Mouse (Mus musculus) heart, embryonic 16.5 days (tissue): ENCODE measurements around the gene Itgb7. TPM values are rescaled to one million over a fixed set of nuclear protein-coding genes. Genes with fewer than 3 reads are reported as not detected.

ENCODE experiments used
- ATAC-seq: fragments of 200-750 bp; cut with Nextera tagmentation; replicated peaks from 2 replicates; pipeline ENCODE4 v1.8.0; 2017; ENCODE audit warnings: moderate number of reproducible peaks; ENCODE audit not compliant: insufficient read depth, low FRiP score; ENCODE audit errors: extremely low read depth
- H3K27ac ChIP-seq: fragments of 300-500 bp; sonication (generic); 2 replicates; pipeline ENCODE4 v1.5.1; 2014; ENCODE audit warnings: mild to moderate bottlenecking, low read length, control low read depth, moderate library complexity
- H3K27me3 ChIP-seq: fragments of 300-500 bp; sonication (generic); 2 replicates; pipeline ENCODE4 v1.6.1; 2014; ENCODE audit warnings: low read length, mixed read lengths; ENCODE audit not compliant: control insufficient read depth, insufficient read depth
- H3K36me3 ChIP-seq: fragments of 300-500 bp; sonication (generic); 2 replicates; pipeline ENCODE4 v1.6.1; 2014; ENCODE audit not compliant: control insufficient read depth, insufficient read depth
- H3K4me1 ChIP-seq: fragments of 300-500 bp; sonication (generic); 2 replicates; pipeline ENCODE4 v1.6.1; 2014; ENCODE audit warnings: low read length, mixed read lengths; ENCODE audit not compliant: control insufficient read depth, insufficient read depth
- H3K4me2 ChIP-seq: fragments of 300-500 bp; sonication (generic); 2 replicates; pipeline ENCODE4 v1.6.1; 2014; ENCODE audit warnings: low read depth, mild to moderate bottlenecking, control low read depth, low read length
- H3K4me3 ChIP-seq: fragments of 300-500 bp; sonication (generic); 2 replicates; pipeline ENCODE4 v1.5.1; 2014; ENCODE audit warnings: mild to moderate bottlenecking, control low read depth, low read length
- H3K9ac ChIP-seq: fragments of 300-500 bp; sonication (generic); 2 replicates; pipeline ENCODE4 v1.6.1; 2014; ENCODE audit warnings: low read length, control low read depth
- H3K9me3 ChIP-seq: fragments of 300-500 bp; sonication (generic); replicated peaks from 2 replicates; pipeline ENCODE4 v1.6.1; 2016; ENCODE audit warnings: low read length; ENCODE audit not compliant: control insufficient read depth
- WGBS: fragments of 180-500 bp; shearing (Covaris S2); extraction: QIAGEN DNeasy Blood & Tissue Kit; methylation state at CpG from one replicate; pipeline ENCODE4 v1.1.7; 2014; 5-methylcytosine and 5-hydroxymethylcytosine counted together
- polyA plus RNA-seq: library from polyadenylated mRNA; unstranded; fragments of >200 nt; fragmentation: Nextera tagmentation; extraction: Ambion mirVana; gene quantifications from 2 replicates; pipeline ENCODE4 v1.2.1, GENCODE M21; 2015

Itgb7 gene
- polyA plus RNA-seq, 1 experiment from 2014 or later = 6.9 TPM

DNA sequence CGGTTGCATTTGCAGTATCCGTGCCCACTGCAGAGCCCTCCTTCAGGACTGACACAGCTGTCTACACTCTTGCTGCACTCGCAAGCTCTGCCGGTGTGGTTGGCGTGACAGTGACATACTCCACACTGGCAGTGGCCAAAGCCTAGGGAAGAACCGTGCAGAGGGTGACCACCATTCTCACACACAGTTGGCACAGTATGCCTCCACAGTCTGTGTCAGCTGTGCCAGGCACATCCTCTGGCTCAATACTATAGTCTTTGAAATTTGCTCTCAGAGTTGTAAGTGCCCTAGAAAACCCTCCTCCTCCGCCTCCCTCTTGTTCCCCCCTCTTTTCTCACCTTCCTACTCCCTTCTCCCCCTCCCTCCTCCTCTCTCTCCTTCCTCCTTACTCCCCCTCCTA, 14.4 kb downstream of the Itgb7 start:
- no peak overlapping the region for H3K27ac ChIP-seq
- no peaks in the 10 kb centered on the region for H3K9me3 ChIP-seq
- no peaks in the 10 kb centered on the region for H3K4me1 ChIP-seq
- no peaks in the 10 kb centered on the region for H3K27me3 ChIP-seq
- no peak overlapping the region for H3K4me3 ChIP-seq
- H3K4me2 ChIP-seq = no peak overlapping the region
- H3K36me3 ChIP-seq = peaks cover 20% of the 10 kb centered on the region
- ATAC-seq = no peak; the same call in 1 of the 2 replicates
- H3K9ac ChIP-seq = no peak overlapping the region
- 66% methylated on average over 7 of the region's 7 CpGs for WGBS

DNA sequence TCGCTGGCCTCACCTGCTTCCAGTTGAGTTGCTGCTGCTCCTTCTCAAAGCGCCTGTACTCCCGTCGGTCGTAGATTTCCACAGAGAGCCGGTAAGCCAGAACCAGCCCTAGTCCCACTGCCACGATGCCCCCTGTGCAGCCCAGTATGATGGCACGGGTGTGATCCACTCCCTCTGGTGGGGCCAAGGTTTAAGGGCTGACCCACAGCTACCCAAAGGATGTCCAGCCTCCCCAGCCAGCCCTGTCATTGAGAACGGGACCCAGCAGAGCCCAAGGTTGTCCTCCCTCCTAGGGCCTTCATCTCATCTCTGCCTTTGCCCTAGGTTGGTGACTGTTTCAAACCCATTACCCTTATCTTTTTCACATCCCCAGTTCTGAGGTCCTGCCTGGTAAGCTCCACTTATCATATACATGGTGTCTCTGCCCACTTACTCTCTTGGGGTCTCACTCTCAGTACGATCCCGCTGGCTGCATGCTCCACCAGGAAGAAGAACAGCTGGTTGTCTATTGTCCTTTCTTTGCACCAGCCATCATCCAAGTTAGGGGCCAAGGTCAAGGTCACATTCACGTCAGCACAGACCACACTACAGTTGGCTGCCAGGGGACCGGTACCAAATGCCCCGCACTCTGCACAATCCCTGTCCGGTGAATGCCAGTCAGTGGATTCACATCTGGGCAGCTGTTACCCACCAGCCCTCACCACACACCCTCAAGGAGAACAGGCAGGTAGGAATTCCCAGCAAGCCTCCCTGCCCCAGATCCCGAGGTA, 15.1 kb downstream of the Itgb7 start:
- 76% methylated on average over 16 of the region's 16 CpGs for WGBS
- peaks cover 20% of the 10 kb centered on the region for H3K36me3 ChIP-seq
- no peaks in the 10 kb centered on the region for H3K9me3 ChIP-seq
- H3K4me1 ChIP-seq = no peaks in the 10 kb centered on the region
- H3K27me3 ChIP-seq = no peaks in the 10 kb centered on the region
- no peak overlapping the region for H3K27ac ChIP-seq
- no peak overlapping the region for H3K4me2 ChIP-seq
- no peak overlapping the region for H3K4me3 ChIP-seq
- no peak overlapping the region for H3K9ac ChIP-seq
- ATAC-seq = no peak

DNA sequence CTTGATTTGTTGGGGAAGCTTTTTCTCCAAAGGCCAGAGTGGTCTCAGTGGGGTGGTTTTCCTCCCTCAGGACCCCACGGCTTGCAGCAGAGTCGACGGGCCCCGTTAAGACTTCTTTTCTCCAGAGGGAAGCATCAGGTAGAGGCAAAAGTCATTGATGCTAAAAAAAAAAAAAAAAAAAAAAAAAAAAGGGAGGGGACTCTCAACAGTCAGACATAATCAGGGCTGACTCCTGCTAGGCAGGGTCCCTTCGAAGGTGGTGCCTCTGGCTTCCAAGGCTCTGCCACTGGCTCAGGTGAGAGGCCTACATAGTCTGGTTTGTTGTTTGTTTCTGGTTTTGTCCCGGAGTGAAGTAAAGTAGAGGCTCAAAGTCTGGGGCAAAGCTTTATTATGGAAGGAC, 16.1 kb downstream of the Itgb7 start:
- Histone ChIP-seq H3K9me3 (no peaks in the 10 kb centered on the region), H3K27ac (no peak overlapping the region), H3K4me1 (no peaks in the 10 kb centered on the region), H3K27me3 (no peaks in the 10 kb centered on the region), H3K4me2 (no peak overlapping the region), H3K9ac (no peak overlapping the region), H3K36me3 (peaks cover 21% of the 10 kb centered on the region), H3K4me3 (no peak overlapping the region)
- ATAC-seq = no peak
- 79% methylated on average over 6 of the region's 6 CpGs for WGBS

DNA sequence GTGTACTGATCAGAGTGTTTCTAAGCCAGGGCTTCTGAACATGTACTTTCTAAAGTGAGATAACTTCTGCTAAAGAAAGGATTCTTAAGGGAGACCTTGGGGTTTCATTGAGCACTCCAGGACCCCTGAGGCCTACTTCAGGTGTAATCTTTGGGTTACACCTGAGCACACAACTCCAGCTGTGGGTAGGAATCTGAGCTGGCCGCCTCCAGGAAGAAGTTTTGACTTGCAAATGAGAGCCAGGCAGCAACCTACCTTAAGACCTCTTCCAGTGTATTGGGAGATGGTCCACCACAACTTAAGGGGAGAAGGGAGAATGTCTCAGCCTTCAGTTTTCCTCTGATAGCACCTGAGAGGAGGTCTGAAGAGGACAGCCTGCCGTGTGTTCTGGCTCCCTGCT, 17.6 kb downstream of the Itgb7 start:
- ATAC-seq = no peak
- no peak overlapping the region for H3K4me3 ChIP-seq
- peaks cover 34% of the 10 kb centered on the region for H3K36me3 ChIP-seq
- 43% methylated on average over 2 of the region's 2 CpGs for WGBS
- H3K9ac ChIP-seq = no peak overlapping the region
- no peaks in the 10 kb centered on the region for H3K27me3 ChIP-seq
- no peak overlapping the region for H3K4me2 ChIP-seq
- H3K4me1 ChIP-seq = no peaks in the 10 kb centered on the region
- H3K9me3 ChIP-seq = no peaks in the 10 kb centered on the region
- H3K27ac ChIP-seq = no peak overlapping the region

DNA sequence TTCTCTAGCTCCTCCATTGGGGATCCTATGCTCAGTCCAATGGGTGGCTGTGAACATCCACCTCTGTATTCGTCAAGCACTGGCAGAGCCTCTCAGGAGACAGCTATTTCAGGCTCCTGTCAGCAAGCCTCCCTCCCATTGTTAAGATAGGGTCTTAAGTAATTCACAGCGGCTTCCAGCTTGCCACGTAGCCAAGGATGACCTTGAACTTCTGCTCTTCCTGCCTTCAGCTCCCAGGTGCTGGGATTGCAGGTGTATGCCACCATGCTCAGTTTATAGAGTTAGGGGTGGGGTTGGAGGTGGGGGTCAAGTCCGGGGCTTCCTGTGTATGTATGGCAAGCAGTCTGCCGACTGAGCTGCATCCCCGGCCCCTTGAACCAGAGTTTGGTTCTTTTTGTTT, 19.8 kb downstream of the Itgb7 start:
- ATAC-seq = no peak
- peaks cover 53% of the 10 kb centered on the region for H3K36me3 ChIP-seq
- H3K4me2 ChIP-seq = no peak overlapping the region
- H3K27me3 ChIP-seq = no peaks in the 10 kb centered on the region
- WGBS = 55% methylated on average over 6 of the region's 6 CpGs
- H3K9me3 ChIP-seq = no peaks in the 10 kb centered on the region
- no peak overlapping the region for H3K4me3 ChIP-seq
- H3K9ac ChIP-seq = no peak overlapping the region
- H3K27ac ChIP-seq = no peak overlapping the region
- 0 out of 2 replicates have a peak, but pooled peaks cover 2% of the 10 kb centered on the region for H3K4me1 ChIP-seq

DNA sequence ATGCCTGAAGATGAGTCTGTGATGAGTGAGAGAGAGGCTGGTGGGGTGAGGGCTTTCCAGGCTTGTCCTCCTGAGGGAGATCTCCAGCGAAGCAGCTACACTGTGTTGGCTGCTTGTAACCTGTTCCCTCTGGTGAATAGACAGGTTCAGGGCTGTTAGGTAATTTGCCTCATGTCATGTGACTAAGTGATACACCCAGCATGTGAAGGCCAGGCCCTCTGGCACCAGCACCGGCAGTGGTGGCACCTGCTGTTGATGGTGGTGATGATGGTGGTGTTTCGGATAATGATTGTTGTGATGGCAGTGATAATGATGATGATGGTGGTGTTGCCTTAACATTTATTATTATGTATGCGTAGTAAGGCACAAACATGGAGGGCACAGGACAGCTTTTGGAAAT, 20.9 kb downstream of the Itgb7 start:
- no peak overlapping the region for H3K4me2 ChIP-seq
- no peaks in the 10 kb centered on the region for H3K9me3 ChIP-seq
- WGBS = 94% methylated on average over 4 of the region's 4 CpGs
- peaks cover 58% of the 10 kb centered on the region for H3K36me3 ChIP-seq
- peaks cover 7% of the 10 kb centered on the region for H3K4me1 ChIP-seq
- H3K4me3 ChIP-seq = no peak overlapping the region
- no peak for ATAC-seq
- no peaks in the 10 kb centered on the region for H3K27me3 ChIP-seq
- H3K9ac ChIP-seq = no peak overlapping the region
- H3K27ac ChIP-seq = no peak overlapping the region

DNA sequence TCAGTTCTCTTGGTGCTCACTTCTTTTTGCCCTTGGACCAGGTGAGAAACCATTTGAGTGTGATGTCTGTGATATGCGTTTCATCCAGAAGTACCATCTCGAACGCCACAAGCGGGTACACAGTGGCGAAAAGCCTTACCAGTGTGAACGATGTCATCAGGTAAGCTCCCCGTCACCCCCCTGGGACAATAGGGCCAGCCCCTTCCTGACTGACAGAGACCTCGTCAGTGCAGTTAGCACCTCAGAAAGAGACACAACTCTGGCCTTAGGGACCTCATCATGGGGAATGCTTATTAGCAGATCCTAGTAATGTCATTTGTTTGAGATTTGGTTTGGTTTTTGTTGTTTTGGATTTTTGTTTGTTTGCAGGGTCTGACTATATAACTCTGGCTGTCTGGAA, 22.6 kb downstream of the Itgb7 start:
- Histone ChIP-seq H3K27ac (no peak overlapping the region), H3K4me3 (no peak overlapping the region), H3K9ac (no peak overlapping the region), H3K4me2 (no peak overlapping the region), H3K9me3 (no peaks in the 10 kb centered on the region), H3K27me3 (no peaks in the 10 kb centered on the region), H3K36me3 (peaks cover 55% of the 10 kb centered on the region), H3K4me1 (peaks cover 23% of the 10 kb centered on the region)
- 88% methylated on average over 8 of the region's 8 CpGs for WGBS
- no peak for ATAC-seq

DNA sequence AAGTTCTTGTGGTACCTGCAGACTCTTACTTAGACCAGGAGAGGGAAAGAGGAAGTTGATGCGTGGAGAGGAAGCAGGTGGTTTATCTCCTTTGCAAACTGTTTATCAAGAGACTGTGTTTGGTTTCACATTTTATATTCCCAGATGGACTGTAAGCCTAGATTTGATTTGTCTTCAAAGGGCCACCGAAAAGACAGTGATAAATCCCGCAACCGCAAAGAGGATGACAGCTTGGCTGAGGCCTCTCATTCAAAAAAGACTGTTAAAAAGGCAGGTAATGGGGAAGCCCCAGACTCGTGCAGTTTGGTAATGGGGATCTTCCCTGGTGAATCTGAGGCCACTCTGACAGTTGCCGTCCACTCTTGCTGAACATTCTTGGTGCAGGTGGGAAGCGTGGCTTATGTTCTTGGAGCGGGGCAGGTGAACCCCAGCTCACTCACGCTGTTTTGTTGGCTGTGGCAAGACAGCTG, 23.6 kb downstream of the Itgb7 start:
- peaks cover 49% of the 10 kb centered on the region for H3K36me3 ChIP-seq
- H3K9me3 ChIP-seq = no peaks in the 10 kb centered on the region
- ATAC-seq = no peak
- peaks cover 23% of the 10 kb centered on the region for H3K4me1 ChIP-seq
- H3K4me2 ChIP-seq = no peak overlapping the region
- WGBS = 76% methylated on average over 9 of the region's 9 CpGs
- H3K27ac ChIP-seq = no peak overlapping the region
- no peaks in the 10 kb centered on the region for H3K27me3 ChIP-seq
- H3K4me3 ChIP-seq = no peak overlapping the region
- H3K9ac ChIP-seq = no peak overlapping the region

DNA sequence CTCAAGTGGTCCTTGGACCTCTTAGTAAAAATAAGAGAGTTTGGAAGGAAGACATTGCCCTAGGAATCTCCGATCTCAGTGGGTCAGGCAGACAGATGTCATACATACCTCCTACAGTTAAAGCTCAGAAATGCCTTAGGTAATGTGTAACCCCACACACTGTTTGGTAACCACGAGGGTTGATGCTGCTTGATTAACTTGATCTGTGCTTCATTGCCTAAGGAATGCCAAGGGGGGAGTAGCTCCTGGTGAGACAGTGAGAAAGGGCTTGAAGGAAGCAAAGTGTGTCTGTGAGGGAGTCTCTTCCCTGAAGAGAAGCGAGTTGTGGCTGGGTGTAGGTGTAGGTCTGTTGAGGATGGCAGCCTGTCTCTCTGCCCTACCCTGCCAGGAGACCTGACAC, 24.4 kb downstream of the Itgb7 start:
- 81% methylated on average over 3 of the region's 3 CpGs for WGBS
- H3K9me3 ChIP-seq = no peaks in the 10 kb centered on the region
- no peak overlapping the region for H3K4me3 ChIP-seq
- no peaks in the 10 kb centered on the region for H3K27me3 ChIP-seq
- peaks cover 27% of the 10 kb centered on the region for H3K4me1 ChIP-seq
- no peak overlapping the region for H3K4me2 ChIP-seq
- no peak for ATAC-seq
- H3K9ac ChIP-seq = no peak overlapping the region
- peaks cover 41% of the 10 kb centered on the region for H3K36me3 ChIP-seq
- no peak overlapping the region for H3K27ac ChIP-seq
